Mouse (Mus musculus) liver, embryonic 13.5 days (tissue): Measurements from ENCODE around the gene Kremen2. TPM values are rescaled to one million over a fixed set of nuclear protein-coding genes. Genes with fewer than 3 reads are reported as not detected.
A peak's percentile ranks its signal among the peaks of the same experiment; 100 is the strongest.

Experiments
- ATAC-seq: fragments of 200-750 bp; cut with Nextera tagmentation; 2 replicates; pipeline ENCODE4 v1.8.0; 2017; ENCODE audit warnings: low read depth, mild to moderate bottlenecking, moderate number of reproducible peaks, moderate library complexity
- DNase-seq: peaks from one replicate; pipeline ENCODE4 v3.0.0; 2022
- H3K27ac ChIP-seq: fragments of 300-500 bp; sonication (generic); 2 replicates; pipeline ENCODE4 v1.5.1; 2015; ENCODE audit warnings: moderate library complexity, mild to moderate bottlenecking, inconsistent platforms
- H3K27me3 ChIP-seq: fragments of 300-500 bp; sonication (generic); 2 replicates; pipeline ENCODE4 v1.6.1; 2015; ENCODE audit warnings: mild to moderate bottlenecking, inconsistent platforms
- H3K36me3 ChIP-seq: fragments of 300-500 bp; sonication (generic); 2 replicates; pipeline ENCODE4 v1.6.1; 2015; ENCODE audit warnings: mild to moderate bottlenecking, inconsistent platforms
- H3K4me1 ChIP-seq: fragments of 300-500 bp; sonication (generic); replicated peaks from 2 replicates; pipeline ENCODE4 v1.6.1; 2015; ENCODE audit warnings: inconsistent platforms
- H3K4me2 ChIP-seq: fragments of 300-500 bp; sonication (generic); 2 replicates; pipeline ENCODE4 v1.6.1; 2015; ENCODE audit warnings: inconsistent platforms, mild to moderate bottlenecking, moderate library complexity
- H3K4me3 ChIP-seq: fragments of 300-500 bp; sonication (generic); replicated peaks from 2 replicates; pipeline ENCODE4 v1.5.1; 2015; ENCODE audit warnings: mild to moderate bottlenecking, inconsistent platforms
- H3K9ac ChIP-seq: fragments of 300-500 bp; sonication (generic); 2 replicates; pipeline ENCODE4 v1.6.1; 2015; ENCODE audit warnings: mild to moderate bottlenecking, inconsistent platforms
- H3K9me3 ChIP-seq: fragments of 300-500 bp; sonication (generic); replicated peaks from 2 replicates; pipeline ENCODE4 v1.6.1; 2016; ENCODE audit warnings: inconsistent platforms
- WGBS: fragments of 180-500 bp; shearing (Covaris S2); methylation state at CpG from one replicate; pipeline ENCODE4 v1.1.7; 2015; ENCODE audit not compliant: insufficient replicate concordance; 5-methylcytosine and 5-hydroxymethylcytosine counted together
- polyA plus RNA-seq: library from polyadenylated mRNA; unstranded; fragments of >200 nt; fragmentation: Nextera tagmentation; extraction: Ambion mirVana; gene quantifications from 2 replicates; pipeline ENCODE4 v1.2.1, GENCODE M21; 2015

The Kremen2 gene
- 0.10 and 0.17 TPM in 2 replicates for polyA plus RNA-seq

- Histone ChIP-seq H3K4me3 (peak within 1 kb of the TSS; percentile 27), H3K4me2 (peak within 1 kb of the TSS; percentile 45), H3K36me3 (no peaks in the 10 kb centered on the region), H3K4me1 (peaks cover 41% of the 10 kb centered on the region), H3K27ac (no peak within 1 kb of the TSS; the same call in 1 of the 2 replicates), H3K9ac (no peak within 1 kb of the TSS), H3K27me3 (peaks cover 82% of the 10 kb centered on the region), H3K9me3 (no peaks in the 10 kb centered on the region)
- 3% methylated on average over 43 of the region's 45 CpGs for WGBS
- DNase-seq (no peak), ATAC-seq (no peak)
Measured at GRCm38 (mm10) chr17:23745301-23746251, at the start of gene Kremen2. Gene Kremen2, minus strand, starts transcription at chr17:23745833.

GRCm38 (mm10) chr17:23795323-23795722 lies 49.7 kb upstream of the Kremen2 start:
- no peaks in the 10 kb centered on the region for H3K27me3 ChIP-seq
- H3K9me3 ChIP-seq = no peaks in the 10 kb centered on the region
- H3K36me3 ChIP-seq = no peaks in the 10 kb centered on the region
- ATAC-seq (no peak), DNase-seq (no peak)
- H3K4me1 ChIP-seq = peaks cover 19% of the 10 kb centered on the region
- 79% methylated on average over 8 of the region's 8 CpGs for WGBS
- no peak overlapping the region for H3K9ac ChIP-seq
- no peak overlapping the region for H3K4me3 ChIP-seq
- no peak overlapping the region for H3K4me2 ChIP-seq
- no peak overlapping the region for H3K27ac ChIP-seq

- H3K9ac ChIP-seq = peak overlapping the region; percentile 83
- no peak for DNase-seq
- peaks cover 40% of the 10 kb centered on the region for H3K4me1 ChIP-seq
- H3K27me3 ChIP-seq = no peaks in the 10 kb centered on the region
- H3K4me3 ChIP-seq = peak overlapping the region; percentile 65
- WGBS = 50% methylated on average over 2 of the region's 2 CpGs
- peak overlapping the region; percentile 75; the same call in 1 of the 2 replicates for H3K27ac ChIP-seq
- no peaks in the 10 kb centered on the region for H3K36me3 ChIP-seq
- peak overlapping the region; percentile 86 for H3K4me2 ChIP-seq
- no peaks in the 10 kb centered on the region for H3K9me3 ChIP-seq
- ATAC-seq = no peak; the same call in 1 of the 2 replicates
Measured at GRCm38 (mm10) chr17:23791079-23791357, 45.4 kb upstream of the Kremen2 start.

GRCm38 (mm10) chr17:23790269-23791078 lies 44.8 kb upstream of the Kremen2 start, which contains the start of gene Srrm2:
Gene Srrm2, plus strand, starts transcription at chr17:23790532.
- H3K4me1 ChIP-seq = peaks cover 45% of the 10 kb centered on the region
- H3K27me3 ChIP-seq = peaks cover 2% of the 10 kb centered on the region; the same call in 1 of the 2 replicates
- peak within 1 kb of the TSS; percentile 75 for H3K27ac ChIP-seq
- peak within 1 kb of the TSS; percentile 83 for H3K9ac ChIP-seq
- H3K36me3 ChIP-seq = no peaks in the 10 kb centered on the region
- no peak for DNase-seq
- WGBS = 4% methylated on average over 29 of the region's 29 CpGs
- H3K4me3 ChIP-seq = peak within 1 kb of the TSS; percentile 65
- H3K9me3 ChIP-seq = no peaks in the 10 kb centered on the region
- ATAC-seq = peak; percentile 54
- H3K4me2 ChIP-seq = peak within 1 kb of the TSS; percentile 86

- WGBS = 12% methylated on average over 8 of the region's 8 CpGs
- DNase-seq (no peak), ATAC-seq (peak; percentile 9; the same call in 1 of the 2 replicates)
- H3K9me3 ChIP-seq = no peaks in the 10 kb centered on the region
- H3K27me3 ChIP-seq = peaks cover 7% of the 10 kb centered on the region; the same call in 1 of the 2 replicates
- peak overlapping the region; percentile 75 for H3K27ac ChIP-seq
- H3K4me1 ChIP-seq = peaks cover 48% of the 10 kb centered on the region
- peak overlapping the region; percentile 83 for H3K9ac ChIP-seq
- peak overlapping the region; percentile 65 for H3K4me3 ChIP-seq
- H3K4me2 ChIP-seq = peak overlapping the region; percentile 86
- no peaks in the 10 kb centered on the region for H3K36me3 ChIP-seq
Measured at GRCm38 (mm10) chr17:23789749-23790268, 44.2 kb upstream of the Kremen2 start.

GRCm38 (mm10) chr17:23788973-23789372 lies 43.3 kb upstream of the Kremen2 start:
- 52% methylated on average over 4 of the region's 4 CpGs for whole genome bisulfite sequencing
- ATAC-seq = no peak

GRCm38 (mm10) chr17:23786510-23786931 lies 40.9 kb upstream of the Kremen2 start:
- Histone ChIP-seq H3K27ac (no peak overlapping the region), H3K4me2 (peak overlapping the region; percentile 95), H3K36me3 (no peaks in the 10 kb centered on the region), H3K4me1 (peaks cover 40% of the 10 kb centered on the region), H3K9me3 (no peaks in the 10 kb centered on the region), H3K27me3 (peaks cover 7% of the 10 kb centered on the region; the same call in 1 of the 2 replicates), H3K4me3 (peak overlapping the region; percentile 65), H3K9ac (peak overlapping the region; percentile 72; the same call in 1 of the 2 replicates)
- ATAC-seq (no peak), DNase-seq (no peak)
- WGBS = 35% methylated on average over 13 of the region's 13 CpGs

More at GRCm38 (mm10) chr17:23788973-23789372, 43.3 kb upstream of the Kremen2 start:
- Histone ChIP-seq H3K4me3 (no peak overlapping the region), H3K27ac (no peak overlapping the region), H3K4me2 (no peak overlapping the region), H3K9me3 (no peaks in the 10 kb centered on the region), H3K9ac (no peak overlapping the region), H3K27me3 (peaks cover 7% of the 10 kb centered on the region; the same call in 1 of the 2 replicates), H3K36me3 (no peaks in the 10 kb centered on the region), H3K4me1 (peaks cover 48% of the 10 kb centered on the region)
- no peak for DNase-seq

- Histone ChIP-seq H3K4me2 (peak within 1 kb of the TSS; percentile 95), H3K9ac (peak within 1 kb of the TSS; percentile 72), H3K27me3 (peaks cover 9% of the 10 kb centered on the region; the same call in 1 of the 2 replicates), H3K4me1 (peaks cover 34% of the 10 kb centered on the region), H3K4me3 (peak within 1 kb of the TSS; percentile 65), H3K9me3 (no peaks in the 10 kb centered on the region), H3K27ac (no peak within 1 kb of the TSS), H3K36me3 (no peaks in the 10 kb centered on the region)
- DNase-seq (peak; percentile 72), ATAC-seq (peak; percentile 75)
- WGBS = 7% methylated on average over 43 of the region's 43 CpGs
Measured at GRCm38 (mm10) chr17:23785561-23786471, 40.2 kb upstream of the Kremen2 start, which contains the start of gene Flywch2. Gene Flywch2, minus strand, starts transcription at chr17:23786081.

GRCm38 (mm10) chr17:23783352-23783751 lies 37.7 kb upstream of the Kremen2 start:
- Histone ChIP-seq H3K27ac (no peak overlapping the region), H3K4me3 (no peak overlapping the region), H3K9me3 (no peaks in the 10 kb centered on the region), H3K27me3 (peaks cover 11% of the 10 kb centered on the region; the same call in 1 of the 2 replicates), H3K9ac (no peak overlapping the region), H3K36me3 (no peaks in the 10 kb centered on the region), H3K4me1 (peaks cover 15% of the 10 kb centered on the region), H3K4me2 (no peak overlapping the region)
- no peak for DNase-seq
- no peak for ATAC-seq

GRCm38 (mm10) chr17:23778447-23778846 lies 32.8 kb upstream of the Kremen2 start:
- H3K9ac ChIP-seq = no peak overlapping the region
- DNase-seq (no peak), ATAC-seq (no peak)
- H3K27ac ChIP-seq = no peak overlapping the region
- H3K4me2 ChIP-seq = no peak overlapping the region
- H3K9me3 ChIP-seq = no peaks in the 10 kb centered on the region
- H3K4me1 ChIP-seq = peaks cover 5% of the 10 kb centered on the region
- no peaks in the 10 kb centered on the region for H3K36me3 ChIP-seq
- 0 out of 2 replicates have a peak, but pooled peaks cover 4% of the 10 kb centered on the region for H3K27me3 ChIP-seq
- WGBS = 44% methylated on average over 2 of the region's 2 CpGs
- H3K4me3 ChIP-seq = no peak overlapping the region
